Mouse (Mus musculus) ES-Bruce4 (cell line): ENCODE measurements around the gene Pde3b.

Experiments used
- CTCF ChIP-seq: IDR thresholded peaks from one replicate; pipeline ENCODE4 v1.8.1; 2011; ENCODE audit warnings: low read depth, low read length
- POLR2A ChIP-seq: IDR thresholded peaks from one replicate; pipeline ENCODE4 v1.8.1; 2011; ENCODE audit warnings: low read length; ENCODE audit not compliant: insufficient read depth

- TF ChIP-seq CTCF (no peak), POLR2A (no peak)
Observed at GRCm38 (mm10) chr7:114562531-114563241, 147.6 kb downstream of the Pde3b start, which contains the start of gene Cyp2r1.
